Mouse (Mus musculus) embryonic fibroblast, embryonic 13.5 days (primary cell): ENCODE results near the gene Ppt2. TPM values are rescaled to one million over a fixed set of nuclear protein-coding genes. Genes with fewer than 3 reads are reported as not detected.
A peak's percentile ranks its signal among the peaks of the same experiment; 100 is the strongest.

ENCODE experiments used
- H3K27ac ChIP-seq: 2 replicates; pipeline ENCODE4 v1.5.1; 2012; ENCODE audit warnings: low read length, control low read depth, inconsistent platforms; ENCODE audit not compliant: insufficient read depth
- H3K4me1 ChIP-seq: 2 replicates; pipeline ENCODE4 v1.6.1; 2011; ENCODE audit warnings: low read length; ENCODE audit not compliant: control insufficient read depth, insufficient read depth
- H3K4me3 ChIP-seq: 2 replicates; pipeline ENCODE4 v1.5.1; 2011; ENCODE audit warnings: mild to moderate bottlenecking, control low read depth, low read length; ENCODE audit not compliant: insufficient read depth
- CTCF ChIP-seq: IDR thresholded peaks from 2 replicates; pipeline ENCODE4 v1.5.1; 2011; ENCODE audit warnings: mild to moderate bottlenecking, control low read depth, low read length, moderate library complexity, borderline replicate concordance; ENCODE audit not compliant: insufficient read depth
- POLR2A ChIP-seq: IDR thresholded peaks from 2 replicates; pipeline ENCODE4 v1.6.1; 2011; ENCODE audit warnings: low read depth, mild to moderate bottlenecking, control low read depth, low read length, moderate library complexity
- polyA plus RNA-seq: library from polyadenylated mRNA; stranded (reverse); fragments of >200 nt; gene quantifications from 2 replicates; pipeline ENCODE4 v1.2.4, GENCODE M21; 2011; ENCODE audit warnings: low read depth; ENCODE audit not compliant: missing spikeins, insufficient read length

Ppt2 gene
- polyA plus RNA-seq, 1 experiment, result 32.3 TPM

DNA sequence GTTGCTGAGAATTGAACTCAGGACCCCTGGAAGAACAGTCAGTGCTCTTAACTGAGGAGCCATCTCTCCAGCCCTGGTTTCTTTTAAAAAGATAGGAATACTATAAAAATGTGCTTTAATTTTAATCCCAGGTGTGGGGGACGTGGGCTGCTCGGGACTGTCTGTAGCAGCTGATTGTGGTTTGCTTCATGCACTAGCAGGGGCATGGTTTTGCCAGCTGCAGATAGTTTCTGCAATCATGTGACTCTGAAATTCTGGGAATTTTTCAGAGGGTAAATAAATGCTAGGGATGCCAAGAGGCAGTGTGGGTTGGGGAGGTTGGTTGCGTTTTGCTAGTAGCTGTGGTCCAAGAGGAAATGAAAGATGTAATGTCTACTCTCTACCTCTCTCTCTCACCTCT lies 13.6 kb upstream of the Ppt2 start:
- H3K27ac ChIP-seq, result no peak overlapping the region

DNA sequence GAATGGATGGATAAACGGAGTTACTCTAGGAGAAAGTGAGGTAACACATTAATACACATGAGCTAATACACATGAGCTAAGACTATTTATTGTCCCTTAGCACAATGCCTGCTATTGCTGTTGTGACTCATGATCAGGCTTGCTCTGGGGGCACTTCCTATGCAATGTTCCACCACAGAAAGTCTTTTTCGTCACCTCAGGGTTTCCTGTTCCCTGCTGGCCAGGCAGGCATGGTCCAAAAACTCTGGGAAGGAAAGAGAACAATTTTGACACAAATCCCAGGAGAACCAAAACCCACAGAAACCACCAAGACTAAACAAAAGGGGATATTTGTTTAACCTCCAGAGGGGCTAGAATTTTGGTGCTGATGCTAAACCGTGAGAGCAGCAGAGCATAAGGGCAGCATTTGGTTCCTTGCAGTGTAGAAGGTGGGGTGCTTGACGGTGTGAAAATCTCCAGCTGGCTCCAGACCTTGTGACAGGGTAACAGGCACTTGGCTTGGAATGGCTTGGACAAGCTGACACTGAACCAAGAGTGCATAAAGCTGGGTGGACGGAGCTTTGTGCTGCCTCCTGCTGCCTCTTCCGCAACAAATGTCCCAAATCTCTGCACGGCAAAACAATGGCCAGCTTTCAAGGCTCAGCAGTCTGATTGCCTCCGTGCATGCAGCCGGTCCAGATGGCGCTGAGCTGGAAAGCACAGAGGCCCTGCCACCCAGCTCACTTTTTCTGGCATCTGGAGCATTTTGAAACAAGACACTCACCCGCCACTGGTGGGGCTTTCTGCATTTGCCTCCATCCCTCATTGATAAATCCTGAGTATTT lies 12.7 kb upstream of the Ppt2 start:
- no peak overlapping the region for H3K4me3 ChIP-seq
- TF ChIP-seq POLR2A (no peak), CTCF (no peak)

More for the DNA sequence above, 13.6 kb upstream of the Ppt2 start:
- no peak for TF ChIP-seq POLR2A
- Histone ChIP-seq H3K4me3 (no peak overlapping the region), H3K4me1 (peaks cover 2% of the 10 kb centered on the region; the same call in 1 of the 2 replicates)

DNA sequence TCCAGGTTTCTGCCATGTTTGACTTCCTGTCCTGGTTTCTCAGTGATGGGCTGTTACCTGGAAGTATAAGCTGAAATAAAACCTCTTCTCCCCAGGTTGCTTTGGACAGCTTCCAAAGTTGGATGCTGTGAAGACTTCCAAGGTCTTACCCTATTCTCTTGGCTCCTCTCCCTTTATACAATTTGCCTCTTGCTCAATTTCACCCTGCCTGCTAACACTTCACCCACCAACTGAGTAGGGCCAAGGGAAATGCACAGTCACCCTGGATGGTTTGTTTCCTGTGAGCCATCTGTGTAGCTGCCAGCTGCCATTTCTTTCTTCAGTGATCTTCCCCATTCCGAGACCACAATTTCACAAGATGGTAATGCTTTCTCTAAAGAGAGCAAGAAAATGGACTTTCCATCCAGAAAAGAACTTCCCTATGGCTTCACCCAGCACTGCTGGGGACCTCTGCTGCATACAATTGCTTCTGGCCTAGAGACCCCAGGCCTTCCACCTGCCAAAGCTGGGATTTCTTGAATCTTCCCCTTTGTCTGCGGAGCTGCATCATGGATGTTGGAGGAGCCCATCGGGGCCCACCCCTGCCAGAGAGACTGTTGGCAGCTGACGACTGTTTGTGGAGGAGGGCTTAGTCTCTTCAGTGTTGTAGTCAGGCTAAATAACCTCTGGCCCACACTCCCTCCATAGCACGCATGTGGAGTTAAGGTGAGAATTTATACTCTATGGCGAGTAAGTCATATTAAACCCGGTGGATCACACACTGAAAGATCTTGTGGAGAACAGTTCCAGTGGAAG lies 11.3 kb upstream of the Ppt2 start:
- Histone ChIP-seq H3K27ac (no peak overlapping the region), H3K4me3 (no peak overlapping the region), H3K4me1 (peaks cover 2% of the 10 kb centered on the region; the same call in 1 of the 2 replicates)
- no peak for TF ChIP-seq POLR2A
- no peak for TF ChIP-seq CTCF

More for the DNA sequence above, 12.7 kb upstream of the Ppt2 start:
- peak overlapping the region; percentile 27; the same call in 1 of the 2 replicates for H3K27ac ChIP-seq
- H3K4me1 ChIP-seq, result peaks cover 2% of the 10 kb centered on the region; the same call in 1 of the 2 replicates

DNA sequence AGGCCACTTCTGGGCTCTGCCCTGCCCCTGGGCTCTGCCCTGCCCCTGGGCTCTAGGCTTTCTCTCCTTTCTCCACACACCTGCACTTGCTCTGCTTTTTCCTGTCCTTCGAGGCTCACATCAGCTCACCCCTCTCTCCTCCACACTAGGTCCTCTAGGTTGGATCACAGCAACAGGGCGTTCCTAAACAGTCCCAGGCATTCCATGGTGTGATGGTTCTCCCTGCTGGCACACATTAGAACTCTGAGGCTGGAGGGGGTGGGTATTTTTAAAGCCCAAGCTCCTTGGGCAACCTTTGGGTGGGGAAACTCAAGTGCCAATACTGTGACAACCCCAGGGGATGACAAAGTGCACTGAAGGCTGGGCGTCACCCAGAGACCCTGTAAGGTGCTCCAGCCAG lies 9.1 kb upstream of the Ppt2 start:
- no peak for TF ChIP-seq CTCF
- no peak overlapping the region for H3K4me3 ChIP-seq
- H3K27ac ChIP-seq, result no peak overlapping the region
- H3K4me1 ChIP-seq, result peaks cover 2% of the 10 kb centered on the region; the same call in 1 of the 2 replicates

DNA sequence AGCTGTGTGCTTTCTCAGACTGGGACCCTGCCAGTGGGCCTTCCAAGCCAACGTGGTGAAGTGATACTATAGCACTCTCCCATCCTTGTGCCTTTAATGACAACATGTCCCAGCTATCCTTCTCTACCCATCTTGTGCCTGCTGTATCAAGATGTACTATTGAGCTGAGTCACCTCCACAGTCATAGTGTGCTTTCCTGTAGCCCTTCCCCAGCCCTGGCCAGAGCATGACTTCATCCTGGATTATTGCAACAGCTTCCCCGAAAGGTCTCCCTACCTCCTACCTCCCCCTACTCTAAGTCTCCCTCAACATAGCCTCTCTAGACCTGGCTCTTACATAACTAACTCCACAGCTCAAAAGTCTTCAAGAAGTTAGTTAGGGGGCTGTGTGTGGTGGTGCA lies 7.4 kb upstream of the Ppt2 start:
- no peak for TF ChIP-seq POLR2A
- TF ChIP-seq CTCF, result no peak
- Histone ChIP-seq H3K27ac (no peak overlapping the region), H3K4me3 (no peak overlapping the region), H3K4me1 (peaks cover 2% of the 10 kb centered on the region; the same call in 1 of the 2 replicates)

DNA sequence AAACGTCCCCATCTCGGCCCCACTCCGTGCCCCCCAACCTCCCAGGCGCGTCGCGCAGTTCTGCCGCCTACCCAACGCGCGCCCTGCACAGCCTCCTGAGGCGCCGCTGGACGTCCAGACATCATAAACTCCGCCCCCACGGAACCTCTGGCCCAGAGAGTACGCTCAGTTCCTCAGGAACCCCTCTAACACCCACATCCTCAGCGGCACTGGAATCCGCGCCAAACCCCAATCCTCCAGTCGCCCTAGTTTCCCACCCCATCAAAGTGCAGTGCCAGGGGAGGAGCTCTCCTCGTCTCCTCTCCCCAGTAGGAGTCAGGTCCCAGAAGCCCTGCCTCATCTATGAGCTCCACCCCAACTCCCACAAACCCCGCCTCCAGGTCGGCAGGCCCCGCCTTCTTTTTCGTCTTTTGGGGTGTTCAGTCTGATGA lies 4.0 kb upstream of the Ppt2 start:
- H3K27ac ChIP-seq, result no peak overlapping the region
- peak overlapping the region; percentile 14; the same call in 1 of the 2 replicates for H3K4me3 ChIP-seq
- peaks cover 4% of the 10 kb centered on the region; the same call in 1 of the 2 replicates for H3K4me1 ChIP-seq
- TF ChIP-seq POLR2A (peak; percentile 53; the same call in 1 of the 2 replicates), CTCF (no peak)

DNA sequence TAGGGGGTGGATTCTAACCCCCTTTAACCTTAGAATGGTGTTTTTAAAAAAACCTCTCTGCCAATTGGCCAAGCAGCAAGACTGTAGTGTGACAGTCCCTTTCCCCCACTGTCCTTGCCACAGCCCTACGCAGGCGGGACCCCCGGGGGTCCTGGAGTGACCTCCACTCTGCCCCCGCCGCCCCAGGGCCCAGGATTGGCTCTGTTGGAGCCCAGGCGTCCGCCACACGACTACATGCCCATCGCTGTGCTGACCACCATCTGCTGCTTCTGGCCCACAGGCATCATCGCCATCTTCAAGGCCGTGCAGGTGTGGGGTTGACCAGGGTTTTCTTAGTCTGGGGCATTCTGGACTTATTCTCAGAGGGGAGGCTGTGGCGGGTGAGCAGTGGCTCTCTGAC lies 3.3 kb upstream of the Ppt2 start:
- H3K27ac ChIP-seq, result no peak overlapping the region
- H3K4me1 ChIP-seq, result peaks cover 4% of the 10 kb centered on the region; the same call in 1 of the 2 replicates
- TF ChIP-seq POLR2A, result no peak
- no peak for TF ChIP-seq CTCF
- no peak overlapping the region for H3K4me3 ChIP-seq

DNA sequence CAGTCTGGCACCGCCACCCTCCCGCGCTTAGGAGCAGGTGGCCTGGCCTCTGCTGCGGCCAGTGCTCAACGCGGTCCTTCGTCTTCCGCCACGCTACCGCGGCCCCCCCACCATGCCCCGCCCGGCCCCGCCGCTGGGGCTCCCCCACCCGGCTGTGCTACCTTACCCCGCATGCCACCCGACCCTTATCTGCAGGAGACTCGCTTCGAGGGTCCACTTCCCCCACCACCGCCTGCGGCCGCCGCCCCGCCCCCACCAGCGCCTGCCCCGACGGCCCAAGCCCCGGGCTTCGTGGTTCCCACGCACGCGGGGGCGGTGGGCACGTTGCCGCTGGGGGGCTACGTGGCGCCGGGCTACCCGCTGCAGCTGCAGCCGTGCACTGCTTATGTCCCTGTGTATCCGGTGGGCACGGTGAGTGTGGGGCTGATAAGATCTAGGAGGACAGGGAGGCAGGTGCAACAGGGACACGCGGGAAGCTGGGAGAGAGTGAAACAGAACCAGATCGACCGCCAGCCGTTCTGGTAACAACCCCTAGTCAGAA lies 2.5 kb upstream of the Ppt2 start:
- Histone ChIP-seq H3K4me1 (peaks cover 9% of the 10 kb centered on the region; the same call in 1 of the 2 replicates), H3K4me3 (no peak overlapping the region), H3K27ac (no peak overlapping the region)
- TF ChIP-seq CTCF (no peak), POLR2A (no peak)

DNA sequence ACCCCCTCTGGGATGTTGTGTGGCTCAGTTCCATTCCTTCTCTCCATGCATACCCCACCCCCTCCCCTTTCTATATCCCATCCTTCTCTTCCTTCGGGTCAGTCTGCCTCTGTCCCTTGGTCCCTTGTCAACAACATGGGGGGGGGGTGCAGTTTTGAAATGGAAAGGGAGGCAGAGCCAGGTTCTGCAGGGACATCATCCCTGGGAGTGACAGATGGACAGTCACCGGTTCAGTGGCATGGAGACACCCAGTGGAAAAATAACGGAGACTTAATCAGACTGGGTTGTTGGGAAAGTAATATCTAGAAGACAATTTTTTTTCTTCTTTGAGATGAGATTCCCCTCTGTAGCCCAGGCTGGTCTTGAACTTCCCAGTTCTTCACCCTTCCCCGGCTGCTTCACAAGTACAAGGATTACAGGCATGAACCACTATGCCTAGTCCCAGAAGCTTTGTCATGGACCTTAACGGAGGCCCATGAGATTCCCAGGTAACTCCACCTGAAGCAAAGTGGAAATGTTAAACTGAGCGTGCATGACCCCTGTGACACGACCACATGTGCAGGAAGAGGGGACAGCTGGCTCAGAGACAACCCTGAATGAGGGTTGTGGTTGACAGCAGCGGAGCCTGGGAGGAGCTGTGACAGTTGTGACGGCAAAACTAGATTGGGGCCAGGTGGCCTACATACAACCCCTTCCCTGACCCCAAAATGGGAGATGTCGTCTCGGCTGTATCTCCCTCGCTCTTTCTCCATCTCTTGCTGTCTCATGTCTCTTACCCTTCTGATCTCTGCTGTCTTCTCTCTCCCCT lies 1.7 kb upstream of the Ppt2 start:
- no peak overlapping the region for H3K27ac ChIP-seq
- H3K4me3 ChIP-seq, result no peak overlapping the region
- TF ChIP-seq POLR2A (no peak), CTCF (no peak)
- H3K4me1 ChIP-seq, result peaks cover 9% of the 10 kb centered on the region; the same call in 1 of the 2 replicates
